In genomic region chr7:126949793-126950646, GRCm38 (mm10) we compare ENCODE assay signal across 8 mouse cellular contexts. TPM values are rescaled to one million over a fixed set of nuclear protein-coding genes. Genes with fewer than 3 reads are reported as not detected.
DNase-seq lines count a peak whose midpoint lies in the region; ATAC-seq and TF ChIP-seq lines count a peak whose summit lies in the region.

Gene Sez6l2 (plus strand): TSS chr7:126950563.

- TF ChIP-seq CTCF in left cerebral cortex, adult 2 months (IDR thresholded peaks at IDR 0.05) = no peak

- peak within 1 kb of the TSS; percentile 53 for H3K4me3 ChIP-seq in hindbrain, embryonic 15.5 days
- H3K4me3 ChIP-seq in left cerebral cortex, adult 2 months = peak within 1 kb of the TSS; percentile 79

- peaks cover 55% of the 10 kb centered on the region for H3K4me1 ChIP-seq in hindbrain, embryonic 15.5 days (replicated peaks)

- no peaks in the 10 kb centered on the region for H3K9me3 ChIP-seq in hindbrain, embryonic 15.5 days

- peak within 1 kb of the TSS; percentile 84 for H3K4me2 ChIP-seq in hindbrain, embryonic 15.5 days

- peak within 1 kb of the TSS; percentile 65 for H3K9ac ChIP-seq in hindbrain, embryonic 15.5 days

- WGBS in hindbrain, embryonic 15.5 days = under 1% methylated on average over 36 of the region's 42 CpGs

- no peaks in the 10 kb centered on the region for H3K27me3 ChIP-seq in hindbrain, embryonic 15.5 days

- ATAC-seq in hindbrain, embryonic 15.5 days (ENCODE audit: low FRiP score, low read depth) = peak; percentile 89
- ATAC-seq in megakaryocyte, adult 5-6 weeks (ENCODE audit: poor library complexity, severe bottlenecking) = peak; percentile 96

- peak within 1 kb of the TSS; percentile 92 for H3K27ac ChIP-seq in hindbrain, embryonic 15.5 days (replicated peaks)
- peak within 1 kb of the TSS; percentile 93 for H3K27ac ChIP-seq in left cerebral cortex, adult 2 months

- intact Hi-C loops in left cerebral cortex, adult 2 months (cut with DNase I) = loop anchor here (2.0 to 10.0 kb wide), 4 partner anchors 65 to 152 kb away; partner anchors contain the start of genes Maz and Taok2

- DNase-seq in WW6 (ENCODE audit: low read depth, low spot score) = peak; percentile 61
- DNase-seq in cerebellum, postnatal 25 days = peak; percentile 94
- peak; percentile 82 to 85 for DNase-seq in frontal cortex, postnatal 36 days (ENCODE audit: low spot score in 2 of 2)
- DNase-seq in left cerebral cortex, adult 2 months (ENCODE audit: extremely low spot score in 1 of 2, low spot score in 2 of 2) = peak; percentile 82 to 83
- peak; percentile 88 for DNase-seq in right cerebral cortex, adult 18-20 months
- peak; percentile 72 for DNase-seq in urinary bladder, adult 2 months (ENCODE audit: low spot score)

- peaks cover 11% of the 10 kb centered on the region for H3K36me3 ChIP-seq in hindbrain, embryonic 15.5 days

RNA-seq across cellular contexts. Expression of gene Sez6l2, which starts in this region (rescaled TPM):
- 49.3 and 55.9 TPM in 2 replicates for polyA plus RNA-seq in hindbrain, embryonic 15.5 days (2015; fragmentation: Nextera tagmentation; extraction: Ambion mirVana)
- 100 to 1,000 TPM; 421 to 427 TPM for total RNA-seq in left cerebral cortex, adult 2 months (2021)
- total RNA-seq in megakaryocyte, adult 5-6 weeks (2015) = 2.9 TPM in 1 of 2 replicates, not detected in the other
- total RNA-seq in megakaryocyte, adult 5-6 weeks (2017) = 0.16 and 0.33 TPM in 2 replicates
- 0.65 and 0.72 TPM in 2 replicates for polyA plus RNA-seq in urinary bladder, adult 2 months (2012; rRNA removed)

Comparison
In these comparisons a context has a peak if more than half of its experiments do, and no peak if none do; other contexts are left out.
1. Peak in every context shown above with its lines: DNase-seq, ATAC-seq, H3K4me3 ChIP-seq and H3K27ac ChIP-seq.
2. RNA of gene Sez6l2 (total RNA-seq): 421 to 427 TPM in left cerebral cortex, adult 2 months; 0.16 to 2.9 TPM in megakaryocyte, adult 5-6 weeks; every median in the first group is over 100 times any median in the second.
3. RNA of gene Sez6l2 (polyA plus RNA-seq): 49.3 to 55.9 TPM in hindbrain, embryonic 15.5 days; 0.65 to 0.72 TPM in urinary bladder, adult 2 months; every median in the first group is over 10 times any median in the second.
4. Peak in DNase-seq in urinary bladder, adult 2 months; RNA of the gene not detected or under 1 TPM.